ENCODE assay signal across 8 mouse cellular contexts in genomic region chr2:54437501-54437830, GRCm38 (mm10). TPM values are rescaled to one million over a fixed set of nuclear protein-coding genes. Genes with fewer than 3 reads are reported as not detected.
DNase-seq lines count a peak whose midpoint lies in the region; ATAC-seq and TF ChIP-seq lines count a peak whose summit lies in the region.

No protein-coding gene starts in this region.

- H3K27me3 ChIP-seq in heart, embryonic 12.5 days (replicated peaks) = peaks cover 37% of the 10 kb centered on the region
- no peaks in the 10 kb centered on the region for H3K27me3 ChIP-seq in hindbrain, embryonic 14.5 days (ENCODE audit: control insufficient read depth, insufficient read depth, low read length)
- H3K27me3 ChIP-seq in midbrain, embryonic 16.5 days (ENCODE audit: control insufficient read depth, insufficient read depth, low read depth, low read length) = no peaks in the 10 kb centered on the region
- peaks cover 16% of the 10 kb centered on the region for H3K27me3 ChIP-seq in lung, postnatal 0 days (replicated peaks; ENCODE audit: insufficient read depth, low read length)

- H3K9me3 ChIP-seq in heart, embryonic 12.5 days (replicated peaks) = no peaks in the 10 kb centered on the region
- no peaks in the 10 kb centered on the region for H3K9me3 ChIP-seq in hindbrain, embryonic 14.5 days (ENCODE audit: control insufficient read depth, low read length)
- no peaks in the 10 kb centered on the region for H3K9me3 ChIP-seq in midbrain, embryonic 16.5 days (replicated peaks; ENCODE audit: control insufficient read depth, low read length, poor library complexity, severe bottlenecking)
- no peaks in the 10 kb centered on the region for H3K9me3 ChIP-seq in lung, postnatal 0 days (ENCODE audit: low read length)

- no peak for DNase-seq in heart, adult 11 months
- peak; percentile 76 to 78 for DNase-seq in cerebellum, postnatal 14 days
- DNase-seq in hindbrain, embryonic 14.5 days (ENCODE audit: low spot score) = no peak
- DNase-seq in spleen, adult 12 weeks (ENCODE audit: low spot score) = no peak
- DNase-seq in lung, postnatal 4 days = no peak
- no peak for DNase-seq in lung, postnatal 0 days (ENCODE audit: low spot score)

- H3K4me2 ChIP-seq in heart, embryonic 12.5 days = peak overlapping the region; percentile 89
- peak overlapping the region; percentile 90 for H3K4me2 ChIP-seq in hindbrain, embryonic 14.5 days (replicated peaks)
- H3K4me2 ChIP-seq in midbrain, embryonic 16.5 days (ENCODE audit: low read length) = peak overlapping the region; percentile 97
- H3K4me2 ChIP-seq in lung, postnatal 0 days (replicated peaks; ENCODE audit: low read depth, low read length) = no peak overlapping the region

- no peak for TF ChIP-seq EP300 in lung, postnatal 0 days (IDR thresholded peaks at IDR 0.05)

- no peak overlapping the region for H3K9ac ChIP-seq in heart, embryonic 12.5 days
- H3K9ac ChIP-seq in hindbrain, embryonic 14.5 days = peak overlapping the region; percentile 73
- peak overlapping the region; percentile 80 for H3K9ac ChIP-seq in midbrain, embryonic 16.5 days (ENCODE audit: low read depth, low read length)
- H3K9ac ChIP-seq in lung, postnatal 0 days (replicated peaks; ENCODE audit: low read depth) = no peak overlapping the region

- H3K4me1 ChIP-seq in heart, embryonic 12.5 days (replicated peaks) = peaks cover 15% of the 10 kb centered on the region
- H3K4me1 ChIP-seq in hindbrain, embryonic 14.5 days (replicated peaks; ENCODE audit: control insufficient read depth, insufficient read depth, low read length) = no peaks in the 10 kb centered on the region
- peaks cover 10% of the 10 kb centered on the region for H3K4me1 ChIP-seq in midbrain, embryonic 16.5 days (ENCODE audit: control insufficient read depth, insufficient read depth, low read length)
- no peaks in the 10 kb centered on the region for H3K4me1 ChIP-seq in lung, postnatal 0 days (ENCODE audit: insufficient read depth, low read depth, low read length)

- no peak overlapping the region for H3K27ac ChIP-seq in heart, embryonic 12.5 days (ENCODE audit: poor library complexity, severe bottlenecking)
- peak overlapping the region; percentile 26; the same call in 1 of the 2 replicates for H3K27ac ChIP-seq in hindbrain, embryonic 14.5 days
- H3K27ac ChIP-seq in midbrain, embryonic 16.5 days (ENCODE audit: low read length) = peak overlapping the region; percentile 76
- no peak overlapping the region for H3K27ac ChIP-seq in lung, postnatal 0 days (ENCODE audit: low read length)

- ATAC-seq in heart, embryonic 12.5 days (ENCODE audit: insufficient number of reproducible peaks, low FRiP score) = no peak
- no peak for ATAC-seq in hindbrain, embryonic 14.5 days (ENCODE audit: low FRiP score)
- ATAC-seq in midbrain, embryonic 16.5 days = 0 out of 2 replicates have a peak, but pooled peaks have one; percentile 1
- ATAC-seq in lung, postnatal 0 days = no peak

- TF ChIP-seq CTCF in lung, postnatal 0 days (IDR thresholded peaks at IDR 0.05) = no peak

- peak overlapping the region; percentile 57; the same call in 1 of the 2 replicates for H3K4me3 ChIP-seq in heart, embryonic 12.5 days
- peak overlapping the region; percentile 73 for H3K4me3 ChIP-seq in hindbrain, embryonic 14.5 days (replicated peaks; ENCODE audit: low read length)
- peak overlapping the region; percentile 68 for H3K4me3 ChIP-seq in midbrain, embryonic 16.5 days (ENCODE audit: low read depth, low read length)
- H3K4me3 ChIP-seq in lung, postnatal 0 days (ENCODE audit: low read depth, low read length) = no peak overlapping the region

- whole genome bisulfite sequencing in heart, embryonic 12.5 days = 4% methylated on average over 9 of the region's 9 CpGs
- WGBS in hindbrain, embryonic 14.5 days = 4% methylated on average over 9 of the region's 9 CpGs
- 5% methylated on average over 9 of the region's 9 CpGs for WGBS in midbrain, embryonic 16.5 days
- WGBS in lung, postnatal 0 days = 4% methylated on average over 9 of the region's 9 CpGs

- H3K36me3 ChIP-seq in heart, embryonic 12.5 days = no peaks in the 10 kb centered on the region
- no peaks in the 10 kb centered on the region for H3K36me3 ChIP-seq in hindbrain, embryonic 14.5 days (replicated peaks; ENCODE audit: control insufficient read depth, insufficient read depth)
- H3K36me3 ChIP-seq in midbrain, embryonic 16.5 days (ENCODE audit: control insufficient read depth, insufficient read depth, low read length) = no peaks in the 10 kb centered on the region
- no peaks in the 10 kb centered on the region for H3K36me3 ChIP-seq in lung, postnatal 0 days (ENCODE audit: insufficient read depth, low read length)

RNA-seq across cellular contexts. Expression of gene Galnt13, which starts 1.3 kb away (rescaled TPM):
- polyA plus RNA-seq in heart, embryonic 12.5 days (2016; fragmentation: Nextera tagmentation; extraction: Ambion mirVana) = 0.08 and 0.20 TPM in 2 replicates
- 11.9 and 13.6 TPM in 2 replicates for polyA plus RNA-seq in hindbrain, embryonic 14.5 days (2014; fragmentation: Nextera tagmentation; extraction: Ambion mirVana)
- 12.5 and 12.7 TPM in 2 replicates for polyA plus RNA-seq in midbrain, embryonic 16.5 days (2015; fragmentation: Nextera tagmentation; extraction: Ambion mirVana)
- polyA plus RNA-seq in lung, postnatal 0 days (2015; fragmentation: Nextera tagmentation; extraction: Ambion mirVana) = 0.74 and 0.80 TPM in 2 replicates

Comparison
In these comparisons a context has a peak if more than half of its experiments do, and no peak if none do; other contexts are left out.
1. H3K27ac ChIP-seq: peak in hindbrain, embryonic 14.5 days (single experiment) and midbrain, embryonic 16.5 days (single experiment); none in heart, embryonic 12.5 days (single experiment) and lung, postnatal 0 days (single experiment).
2. H3K9ac ChIP-seq: peak in hindbrain, embryonic 14.5 days (single experiment) and midbrain, embryonic 16.5 days (single experiment); none in heart, embryonic 12.5 days (single experiment) and lung, postnatal 0 days (single experiment).
3. DNase-seq: peak in cerebellum, postnatal 14 days (2 of 2); none in heart, adult 11 months (single experiment), hindbrain, embryonic 14.5 days (single experiment), spleen, adult 12 weeks (single experiment), lung, postnatal 4 days (0 of 2) and lung, postnatal 0 days (single experiment).